Mouse (Mus musculus) megakaryocyte, embryonic 14.5 days (primary cell): ENCODE data around the gene Tnfrsf12a. TPM values are rescaled to one million over a fixed set of nuclear protein-coding genes. Genes with fewer than 3 reads are reported as not detected.

Source experiments
- H3K27me3 ChIP-seq: replicated peaks from 2 replicates; pipeline ENCODE3; 2012; ENCODE audit warnings: inconsistent platforms
- H3K36me3 ChIP-seq: replicated peaks from 2 replicates; pipeline ENCODE3; 2012; ENCODE audit warnings: low read length, inconsistent platforms, mixed read lengths
- H3K4me1 ChIP-seq: 2 replicates; pipeline ENCODE4 v1.6.1; 2012; ENCODE audit warnings: inconsistent platforms
- H3K4me3 ChIP-seq: replicated peaks from 2 replicates; pipeline ENCODE3; 2012; ENCODE audit warnings: moderate library complexity, mild to moderate bottlenecking, inconsistent platforms
- H3K9me3 ChIP-seq: 2 replicates; pipeline ENCODE4 v1.6.1; 2012; ENCODE audit warnings: inconsistent platforms
- FLI1 ChIP-seq: IDR thresholded peaks from 2 replicates; pipeline ENCODE4 v1.6.1; 2012; ENCODE audit warnings: low read length, inconsistent platforms, mixed read lengths
- GATA1 ChIP-seq: IDR thresholded peaks from 3 replicates; pipeline ENCODE4 v1.6.1; 2012; ENCODE audit warnings: mixed read lengths, low read length, inconsistent platforms, borderline replicate concordance
- polyA plus RNA-seq: library from polyadenylated mRNA; stranded (reverse); fragments of >175 nt; gene quantifications from 2 replicates; pipeline ENCODE4 v1.2.3, GENCODE M21; 2012; ENCODE audit warnings: low replicate concordance; ENCODE audit not compliant: insufficient read depth

The Tnfrsf12a gene
- polyA plus RNA-seq, 1 experiment, result 3.1 TPM

- H3K4me1 ChIP-seq, result peaks cover 35% of the 10 kb centered on the region
- H3K9me3 ChIP-seq, result 0 out of 2 replicates have a peak, but pooled peaks cover 3% of the 10 kb centered on the region
- no peak for TF ChIP-seq FLI1
- no peak for TF ChIP-seq GATA1
- no peaks in the 10 kb centered on the region for H3K36me3 ChIP-seq
- no peak overlapping the region for H3K4me3 ChIP-seq
- peaks cover 65% of the 10 kb centered on the region for H3K27me3 ChIP-seq
These were observed 4.8 kb upstream of the Tnfrsf12a start for GRCm38 (mm10) chr17:23682092-23682491.

DNA sequence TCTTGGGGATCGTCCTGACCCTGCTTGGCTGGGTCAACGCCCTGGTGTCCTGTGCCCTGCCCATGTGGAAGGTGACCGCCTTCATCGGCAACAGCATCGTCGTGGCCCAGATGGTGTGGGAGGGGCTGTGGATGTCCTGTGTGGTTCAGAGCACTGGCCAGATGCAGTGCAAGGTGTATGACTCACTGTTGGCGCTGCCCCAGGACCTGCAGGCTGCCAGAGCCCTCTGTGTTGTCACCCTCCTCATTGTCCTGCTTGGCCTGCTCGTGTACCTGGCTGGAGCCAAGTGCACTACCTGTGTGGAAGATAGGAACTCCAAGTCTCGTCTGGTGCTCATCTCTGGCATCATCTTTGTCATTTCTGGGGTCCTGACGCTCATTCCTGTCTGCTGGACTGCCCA lies 3.8 kb upstream of the Tnfrsf12a start:
- Histone ChIP-seq H3K9me3 (0 out of 2 replicates have a peak, but pooled peaks cover 3% of the 10 kb centered on the region), H3K36me3 (no peaks in the 10 kb centered on the region), H3K4me3 (no peak overlapping the region), H3K27me3 (peaks cover 71% of the 10 kb centered on the region), H3K4me1 (peaks cover 45% of the 10 kb centered on the region)
- TF ChIP-seq GATA1, result no peak
- TF ChIP-seq FLI1, result no peak

DNA sequence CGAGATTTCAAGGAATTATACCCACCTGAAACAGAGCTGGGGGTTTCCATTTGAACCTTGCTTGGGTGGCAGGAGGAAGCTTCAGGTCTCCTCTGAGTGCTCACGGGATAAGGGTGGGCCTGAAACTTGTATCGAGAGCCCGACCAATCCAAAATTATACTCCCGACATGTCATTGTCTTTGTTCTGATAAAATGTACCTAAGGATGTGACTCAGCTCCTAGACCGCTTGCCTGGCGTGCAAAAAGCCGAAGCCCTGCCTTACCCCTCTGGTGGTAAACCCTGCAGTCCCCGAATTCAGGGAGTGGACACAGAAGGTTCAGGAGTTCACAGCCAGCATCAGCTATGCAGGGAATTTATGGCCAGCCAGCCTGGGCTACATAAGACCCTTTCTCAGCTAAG lies 3.1 kb upstream of the Tnfrsf12a start:
- H3K9me3 ChIP-seq, result 0 out of 2 replicates have a peak, but pooled peaks cover 3% of the 10 kb centered on the region
- peaks cover 70% of the 10 kb centered on the region for H3K27me3 ChIP-seq
- no peak overlapping the region for H3K4me3 ChIP-seq
- TF ChIP-seq GATA1 (no peak), FLI1 (no peak)
- no peaks in the 10 kb centered on the region for H3K36me3 ChIP-seq
- H3K4me1 ChIP-seq, result peaks cover 53% of the 10 kb centered on the region

DNA sequence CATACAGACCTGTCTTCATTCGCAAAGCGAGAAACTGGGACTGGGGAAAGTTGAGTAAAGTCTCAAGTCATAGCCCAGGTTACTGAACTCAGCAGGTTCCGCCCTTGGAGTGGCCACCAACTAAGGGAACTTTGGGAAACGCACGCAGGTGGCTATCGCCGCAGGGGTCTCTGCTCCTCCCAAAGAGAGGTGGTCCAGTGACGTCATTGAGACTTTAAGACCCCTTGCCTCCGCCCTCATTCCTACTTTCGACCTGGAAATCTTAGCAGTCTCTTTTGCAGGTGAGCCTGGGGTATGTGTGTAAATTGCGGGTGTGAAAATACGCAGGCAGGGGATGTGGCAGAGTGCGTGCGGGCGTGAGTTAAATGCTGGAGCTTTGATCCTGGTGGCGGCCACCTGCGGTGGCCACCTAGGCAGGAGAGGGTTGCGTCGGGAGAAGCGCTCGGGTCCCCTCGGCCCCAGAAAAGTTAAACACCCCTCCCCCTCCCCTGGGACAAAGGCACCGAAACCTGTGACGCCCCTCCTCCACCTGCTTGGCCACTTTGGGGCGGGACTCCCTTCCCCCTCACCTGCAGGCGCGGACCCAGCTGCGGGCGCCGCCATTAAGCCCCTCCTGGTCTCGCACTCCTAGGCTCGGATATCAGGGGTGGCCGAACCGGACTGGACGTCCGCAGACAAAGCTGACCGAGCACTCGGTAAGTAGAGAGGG lies 2.0 kb upstream of the Tnfrsf12a start, which contains the start of gene Cldn6:
Gene Cldn6, plus strand, starts transcription at position 123 of the 709 bp plus-strand sequence.
- no peak for TF ChIP-seq FLI1
- no peak for TF ChIP-seq GATA1
- H3K4me3 ChIP-seq, result no peak within 1 kb of the TSS
- H3K9me3 ChIP-seq, result 0 out of 2 replicates have a peak, but pooled peaks cover 3% of the 10 kb centered on the region
- peaks cover 63% of the 10 kb centered on the region for H3K4me1 ChIP-seq
- peaks cover 64% of the 10 kb centered on the region for H3K27me3 ChIP-seq
- H3K36me3 ChIP-seq, result no peaks in the 10 kb centered on the region

GRCm38 (mm10) chr17:23676473-23677031 lies 716 bp downstream of the Tnfrsf12a start:
- TF ChIP-seq GATA1 (no peak), FLI1 (no peak)
- Histone ChIP-seq H3K36me3 (no peaks in the 10 kb centered on the region), H3K4me1 (peaks cover 79% of the 10 kb centered on the region), H3K9me3 (0 out of 2 replicates have a peak, but pooled peaks cover 3% of the 10 kb centered on the region), H3K27me3 (peaks cover 37% of the 10 kb centered on the region), H3K4me3 (peak overlapping the region; percentile 93)

DNA sequence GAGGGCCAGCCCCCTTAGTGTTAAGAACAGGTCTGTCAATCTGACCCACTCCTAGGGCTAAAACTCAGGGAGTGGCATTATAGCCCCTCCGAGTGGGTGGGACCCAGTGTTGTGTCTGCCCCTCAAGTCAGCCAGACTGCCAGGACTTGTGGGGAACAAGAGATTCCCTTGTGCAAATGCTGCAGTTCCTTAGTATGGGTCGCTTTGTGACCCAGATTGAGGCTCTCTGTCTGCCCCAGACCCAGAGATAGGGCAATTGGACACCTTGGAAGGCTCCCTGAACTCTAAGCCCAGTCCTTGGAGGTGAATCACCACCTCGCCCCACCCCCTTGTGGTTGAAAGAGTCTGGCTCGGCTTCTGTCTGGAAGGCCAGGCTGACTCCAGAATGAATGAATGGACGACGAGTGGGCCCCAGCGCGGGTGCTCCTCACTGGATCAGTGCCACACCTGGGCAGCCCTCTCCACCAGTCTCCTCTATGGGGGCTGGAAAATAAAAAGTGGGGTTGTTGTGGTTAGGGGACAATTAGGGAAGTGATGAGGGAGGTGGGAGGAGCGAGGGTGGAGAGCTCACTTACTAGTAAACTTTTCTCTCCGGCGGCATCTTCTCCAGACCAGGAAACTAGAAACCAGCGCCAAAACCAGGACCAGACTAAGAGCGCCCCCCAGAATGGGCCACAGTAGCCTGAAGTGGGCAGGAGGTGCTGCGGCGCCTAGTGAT lies 1.5 kb downstream of the Tnfrsf12a start:
- TF ChIP-seq FLI1 (no peak), GATA1 (no peak)
- Histone ChIP-seq H3K4me3 (peak overlapping the region; percentile 93), H3K4me1 (peaks cover 78% of the 10 kb centered on the region), H3K36me3 (no peaks in the 10 kb centered on the region), H3K9me3 (0 out of 2 replicates have a peak, but pooled peaks cover 3% of the 10 kb centered on the region), H3K27me3 (peaks cover 28% of the 10 kb centered on the region)

- Histone ChIP-seq H3K4me1 (peaks cover 72% of the 10 kb centered on the region), H3K36me3 (peaks cover 6% of the 10 kb centered on the region), H3K27me3 (peaks cover 22% of the 10 kb centered on the region), H3K9me3 (0 out of 2 replicates have a peak, but pooled peaks cover 3% of the 10 kb centered on the region), H3K4me3 (no peak overlapping the region)
- TF ChIP-seq GATA1 (no peak), FLI1 (no peak)
These were observed 2.1 kb downstream of the Tnfrsf12a start for GRCm38 (mm10) chr17:23675127-23675526.

DNA sequence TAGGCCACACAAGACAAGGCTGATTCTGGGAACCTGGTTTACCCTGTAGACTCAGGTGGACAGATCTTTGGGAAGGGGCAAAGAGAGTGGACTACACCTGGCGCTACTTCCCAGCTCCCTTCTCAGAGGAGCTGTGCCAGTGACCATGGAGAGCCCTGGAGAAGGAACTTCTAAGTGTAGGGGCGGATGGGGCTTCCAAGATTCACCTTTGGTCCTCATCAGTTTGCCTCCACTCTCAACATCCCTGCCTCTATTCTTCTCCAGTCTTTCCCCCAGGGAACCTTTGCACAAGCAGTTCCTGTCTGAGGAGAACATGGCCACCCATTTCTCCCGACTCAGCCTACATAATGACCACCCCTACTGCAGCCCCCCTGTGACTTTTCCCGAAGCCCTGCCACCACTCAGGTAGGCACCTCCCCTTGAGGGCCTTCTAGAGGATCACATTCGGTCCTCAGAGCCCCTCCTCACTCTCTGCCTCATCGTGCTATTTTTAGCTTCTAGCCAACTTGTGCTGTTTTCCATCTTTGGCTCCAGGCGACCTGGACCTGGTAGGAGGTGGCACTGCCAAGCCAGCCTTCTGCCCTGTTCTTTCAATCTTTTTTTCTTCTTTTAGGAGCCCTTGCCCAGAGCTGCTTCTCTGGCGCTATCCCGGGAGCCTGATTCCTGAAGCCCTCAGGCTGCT lies 2.9 kb downstream of the Tnfrsf12a start:
- no peak for TF ChIP-seq GATA1
- no peak for TF ChIP-seq FLI1
- Histone ChIP-seq H3K27me3 (peaks cover 15% of the 10 kb centered on the region), H3K4me1 (peaks cover 64% of the 10 kb centered on the region), H3K36me3 (peaks cover 13% of the 10 kb centered on the region), H3K4me3 (peak overlapping the region; percentile 99), H3K9me3 (no peaks in the 10 kb centered on the region)

- H3K36me3 ChIP-seq, result peaks cover 22% of the 10 kb centered on the region
- peaks cover 64% of the 10 kb centered on the region for H3K4me1 ChIP-seq
- TF ChIP-seq GATA1 (no peak), FLI1 (no peak)
- peak within 1 kb of the TSS; percentile 99 for H3K4me3 ChIP-seq
- peaks cover 7% of the 10 kb centered on the region for H3K27me3 ChIP-seq
- H3K9me3 ChIP-seq, result no peaks in the 10 kb centered on the region
These were observed 3.7 kb downstream of the Tnfrsf12a start, which contains the start of the genes Hcfc1r1 and Thoc6 for GRCm38 (mm10) chr17:23673424-23674073. Hcfc1r1 (plus strand) TSS chr17:23673596. Thoc6 (minus strand) TSS chr17:23673882.
